Mouse (Mus musculus) brain, embryonic 14.5 days (tissue): Measurements from ENCODE around the gene Hivep1. TPM values are rescaled to one million over a fixed set of nuclear protein-coding genes. Genes with fewer than 3 reads are reported as not detected.

Experiments
- DNase-seq: peaks from one replicate; pipeline ENCODE4 v3.0.0-alpha.2; 2011; ENCODE audit warnings: low read depth
- CTCF ChIP-seq: fragments of 200-500 bp; IDR thresholded peaks from 2 replicates; pipeline ENCODE4 v1.5.1; 2012; ENCODE audit warnings: inconsistent platforms, mild to moderate bottlenecking, moderate library complexity, borderline replicate concordance; ENCODE audit not compliant: insufficient read depth, insufficient read length; ENCODE audit errors: extremely low read depth
- POLR2A ChIP-seq: fragments of 200-500 bp; IDR thresholded peaks from 2 replicates; pipeline ENCODE4 v1.6.1; 2012; ENCODE audit warnings: mild to moderate bottlenecking, inconsistent platforms, borderline replicate concordance; ENCODE audit not compliant: poor library complexity, insufficient read depth, insufficient read length, severe bottlenecking; ENCODE audit errors: extremely low read depth
- polyA plus RNA-seq: library from polyadenylated mRNA; depleted of rRNA; stranded (reverse); fragments of >200 nt; gene quantifications from 2 replicates; pipeline ENCODE4 v1.2.3, GENCODE M21; 2012

Hivep1 gene
- polyA plus RNA-seq, 1 experiment, result 43.0 TPM

GRCm38 (mm10) chr13:42053656-42054055, 1.8 kb downstream of the Hivep1 start:
- no peak for DNase-seq
- TF ChIP-seq POLR2A, result no peak
- no peak for TF ChIP-seq CTCF

- no peak for DNase-seq
- TF ChIP-seq POLR2A (no peak), CTCF (no peak)
Observed at GRCm38 (mm10) chr13:42054138-42054537, 2.3 kb downstream of the Hivep1 start.

- no peak for DNase-seq
- TF ChIP-seq CTCF, result no peak
- TF ChIP-seq POLR2A, result no peak
Observed at GRCm38 (mm10) chr13:42056712-42057332, 5.0 kb downstream of the Hivep1 start.

- TF ChIP-seq POLR2A, result no peak
- no peak for TF ChIP-seq CTCF
- DNase-seq, result no peak
Observed at GRCm38 (mm10) chr13:42060846-42061630, 9.2 kb downstream of the Hivep1 start.

GRCm38 (mm10) chr13:42064257-42064656, 12.4 kb downstream of the Hivep1 start:
- TF ChIP-seq CTCF, result no peak
- TF ChIP-seq POLR2A, result no peak
- DNase-seq, result no peak

- DNase-seq, result no peak
- TF ChIP-seq CTCF (no peak), POLR2A (no peak)
Observed at GRCm38 (mm10) chr13:42070236-42070635, 18.4 kb downstream of the Hivep1 start.

- TF ChIP-seq CTCF (no peak), POLR2A (no peak)
- DNase-seq, result no peak
Observed at GRCm38 (mm10) chr13:42071011-42071410, 19.2 kb downstream of the Hivep1 start.

- no peak for DNase-seq
- TF ChIP-seq CTCF (no peak), POLR2A (no peak)
Observed at GRCm38 (mm10) chr13:42073285-42073684, 21.5 kb downstream of the Hivep1 start.

- TF ChIP-seq CTCF (no peak), POLR2A (no peak)
- no peak for DNase-seq
Observed at GRCm38 (mm10) chr13:42075546-42075945, 23.7 kb downstream of the Hivep1 start.

- TF ChIP-seq CTCF (no peak), POLR2A (no peak)
- no peak for DNase-seq
Observed at GRCm38 (mm10) chr13:42076751-42077302, 25.0 kb downstream of the Hivep1 start.

GRCm38 (mm10) chr13:42077629-42078028, 25.8 kb downstream of the Hivep1 start:
- TF ChIP-seq POLR2A (no peak), CTCF (no peak)
- no peak for DNase-seq
